8 mouse cellular contexts compared by ENCODE assay signal in the genomic region with DNA sequence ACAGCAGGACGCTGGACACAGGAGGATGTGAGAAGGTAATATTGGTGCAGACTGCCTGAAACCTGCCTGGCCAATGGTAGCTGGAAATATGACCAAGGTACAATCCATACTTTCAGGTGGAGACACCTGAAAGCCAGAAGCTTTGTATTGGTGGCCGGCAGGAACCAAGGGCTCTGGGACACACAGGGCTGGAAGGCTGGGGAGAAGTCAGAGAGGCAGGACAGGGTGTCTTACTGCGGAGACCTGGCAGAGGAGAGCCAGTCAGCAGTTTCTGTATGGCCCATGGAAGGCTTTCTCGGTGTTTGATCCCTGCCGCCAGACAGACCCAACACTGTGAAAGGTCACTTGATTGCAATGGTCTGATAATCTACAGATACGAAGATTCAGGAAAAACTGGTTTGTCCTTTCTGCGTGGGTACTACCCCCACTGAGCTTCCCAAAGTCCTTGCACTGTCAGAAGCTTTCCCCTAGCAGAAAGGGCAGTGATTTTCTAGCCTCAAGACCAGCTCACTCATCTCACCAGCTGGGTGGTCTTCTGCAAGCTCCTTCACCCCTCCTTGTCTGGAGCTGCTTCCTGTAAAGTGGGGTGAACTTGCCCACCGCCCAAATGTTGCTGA. TPM values are rescaled to one million over a fixed set of nuclear protein-coding genes. Genes with fewer than 3 reads are reported as not detected.
A peak's percentile ranks its signal among the peaks of the same experiment; 100 is the strongest.
DNase-seq lines count a peak whose midpoint lies in the region; ATAC-seq and TF ChIP-seq lines count a peak whose summit lies in the region.

No protein-coding gene starts in this region.

- ATAC-seq in embryonic facial prominence, embryonic 11.5 days (replicated peaks; ENCODE audit: insufficient number of reproducible peaks, low FRiP score, low TSS enrichment, low read depth), result no peak
- no peak for ATAC-seq in hindbrain, embryonic 15.5 days (ENCODE audit: low FRiP score, low read depth)
- ATAC-seq in midbrain, embryonic 16.5 days, result no peak; the same call in 1 of the 2 replicates

- H3K9ac ChIP-seq in embryonic facial prominence, embryonic 11.5 days (replicated peaks; ENCODE audit: low read length), result peak overlapping the region; percentile 73
- H3K9ac ChIP-seq in hindbrain, embryonic 15.5 days, result peak overlapping the region; percentile 84
- H3K9ac ChIP-seq in midbrain, embryonic 16.5 days (ENCODE audit: low read depth, low read length), result peak overlapping the region; percentile 96

- WGBS in embryonic facial prominence, embryonic 11.5 days, result 18% methylated on average over 8 of the region's 8 CpGs
- WGBS in hindbrain, embryonic 15.5 days, result 29% methylated on average over 8 of the region's 8 CpGs
- 22% methylated on average over 8 of the region's 8 CpGs for WGBS in midbrain, embryonic 16.5 days

- no peak for TF ChIP-seq CTCF in layer of hippocampus, adult 2 months (conservative IDR thresholded peaks at IDR 0.05)

- H3K4me1 ChIP-seq in embryonic facial prominence, embryonic 11.5 days (ENCODE audit: control insufficient read depth, insufficient read depth, low read length), result no peaks in the 10 kb centered on the region; the same call in 1 of the 2 replicates
- peaks cover 24% of the 10 kb centered on the region for H3K4me1 ChIP-seq in hindbrain, embryonic 15.5 days (replicated peaks)
- H3K4me1 ChIP-seq in midbrain, embryonic 16.5 days (ENCODE audit: control insufficient read depth, insufficient read depth, low read length), result peaks cover 18% of the 10 kb centered on the region

- peak overlapping the region; percentile 98 for H3K27ac ChIP-seq in layer of hippocampus, adult 2 months
- no peak overlapping the region for H3K27ac ChIP-seq in embryonic facial prominence, embryonic 11.5 days (replicated peaks; ENCODE audit: low read depth, low read length)
- H3K27ac ChIP-seq in hindbrain, embryonic 15.5 days (replicated peaks), result peak overlapping the region; percentile 87
- H3K27ac ChIP-seq in midbrain, embryonic 16.5 days (ENCODE audit: low read length), result peak overlapping the region; percentile 93

- H3K36me3 ChIP-seq in embryonic facial prominence, embryonic 11.5 days (replicated peaks; ENCODE audit: control insufficient read depth, insufficient read depth, low read depth, low read length), result no peaks in the 10 kb centered on the region
- H3K36me3 ChIP-seq in hindbrain, embryonic 15.5 days, result no peaks in the 10 kb centered on the region
- no peaks in the 10 kb centered on the region for H3K36me3 ChIP-seq in midbrain, embryonic 16.5 days (ENCODE audit: control insufficient read depth, insufficient read depth, low read length)

- no peak for DNase-seq in layer of hippocampus, adult 2 months (ENCODE audit: low spot score in 2 of 2)
- DNase-seq in layer of hippocampus, postnatal 10 days (ENCODE audit: low spot score in 2 of 2), result no peak
- no peak for DNase-seq in embryonic facial prominence, embryonic 11.5 days (ENCODE audit: low spot score)
- no peak for DNase-seq in adrenal gland, postnatal 25 days
- DNase-seq in layer of hippocampus, adult 18-20 months (ENCODE audit: low spot score in 2 of 2), result no peak
- no peak for DNase-seq in left cerebral cortex, adult 18-20 months (ENCODE audit: low spot score in 2 of 2)

- no peaks in the 10 kb centered on the region for H3K27me3 ChIP-seq in embryonic facial prominence, embryonic 11.5 days (ENCODE audit: control insufficient read depth, insufficient read depth, low read length)
- no peaks in the 10 kb centered on the region for H3K27me3 ChIP-seq in hindbrain, embryonic 15.5 days
- H3K27me3 ChIP-seq in midbrain, embryonic 16.5 days (ENCODE audit: control insufficient read depth, insufficient read depth, low read depth, low read length), result no peaks in the 10 kb centered on the region

- peak overlapping the region; percentile 75 for H3K4me3 ChIP-seq in layer of hippocampus, adult 2 months
- H3K4me3 ChIP-seq in embryonic facial prominence, embryonic 11.5 days (ENCODE audit: low read depth, low read length), result peak overlapping the region; percentile 70
- H3K4me3 ChIP-seq in hindbrain, embryonic 15.5 days, result peak overlapping the region; percentile 81
- peak overlapping the region; percentile 82 for H3K4me3 ChIP-seq in midbrain, embryonic 16.5 days (ENCODE audit: low read depth, low read length)

- peak overlapping the region; percentile 97 for H3K4me2 ChIP-seq in embryonic facial prominence, embryonic 11.5 days (ENCODE audit: low read depth, low read length)
- peak overlapping the region; percentile 83 for H3K4me2 ChIP-seq in hindbrain, embryonic 15.5 days
- peak overlapping the region; percentile 81 for H3K4me2 ChIP-seq in midbrain, embryonic 16.5 days (ENCODE audit: low read length)

- no peaks in the 10 kb centered on the region for H3K9me3 ChIP-seq in embryonic facial prominence, embryonic 11.5 days (replicated peaks; ENCODE audit: control insufficient read depth, low read length)
- H3K9me3 ChIP-seq in hindbrain, embryonic 15.5 days, result no peaks in the 10 kb centered on the region
- H3K9me3 ChIP-seq in midbrain, embryonic 16.5 days (replicated peaks; ENCODE audit: control insufficient read depth, low read length, poor library complexity, severe bottlenecking), result no peaks in the 10 kb centered on the region

RNA-seq across cellular contexts. Expression of gene Endod1, which starts 1.4 kb away (rescaled TPM):
- total RNA-seq in layer of hippocampus, adult 2 months (2021), result 10 to 100 TPM; 67.3 to 73.6 TPM
- total RNA-seq in layer of hippocampus, postnatal 10 days (2021), result 10 to 100 TPM; 38.8 to 43.2 TPM
- 10.5 and 11.3 TPM in 2 replicates for polyA plus RNA-seq in embryonic facial prominence, embryonic 11.5 days (2014; fragmentation: Nextera tagmentation; extraction: Ambion mirVana)
- 30.6 and 32.5 TPM in 2 replicates for polyA plus RNA-seq in hindbrain, embryonic 15.5 days (2015; fragmentation: Nextera tagmentation; extraction: Ambion mirVana)
- polyA plus RNA-seq in midbrain, embryonic 16.5 days (2015; fragmentation: Nextera tagmentation; extraction: Ambion mirVana), result 27.1 and 36.7 TPM in 2 replicates
- 13.3 and 14.0 TPM in 2 replicates for total RNA-seq in adrenal gland, postnatal 25 days (2021)
- total RNA-seq in layer of hippocampus, adult 18-20 months (2021), result 10 to 100 TPM; 77.6 to 81.3 TPM
- total RNA-seq in left cerebral cortex, adult 18-20 months (2021), result 10 to 100 TPM; 74.3 TPM
